Mouse (Mus musculus) midbrain, embryonic 13.5 days (tissue): ENCODE results near the gene Vdr. TPM values are rescaled to one million over a fixed set of nuclear protein-coding genes. Genes with fewer than 3 reads are reported as not detected.

Experiments used
- ATAC-seq: fragments of 200-750 bp; cut with Nextera tagmentation; 2 replicates; pipeline ENCODE4 v1.8.0; 2017; ENCODE audit warnings: mild to moderate bottlenecking, moderate TSS enrichment, moderate library complexity
- H3K27ac ChIP-seq: fragments of 300-500 bp; sonication (generic); 2 replicates; pipeline ENCODE4 v1.5.1; 2015; ENCODE audit warnings: inconsistent platforms, mild to moderate bottlenecking, moderate library complexity
- H3K27me3 ChIP-seq: fragments of 300-500 bp; sonication (generic); 2 replicates; pipeline ENCODE4 v1.6.1; 2015; ENCODE audit warnings: mild to moderate bottlenecking, inconsistent platforms
- H3K36me3 ChIP-seq: fragments of 300-500 bp; sonication (generic); 2 replicates; pipeline ENCODE4 v1.6.1; 2015; ENCODE audit warnings: mild to moderate bottlenecking, inconsistent platforms
- H3K4me1 ChIP-seq: fragments of 300-500 bp; sonication (generic); replicated peaks from 2 replicates; pipeline ENCODE4 v1.6.1; 2015; ENCODE audit warnings: inconsistent platforms
- H3K4me2 ChIP-seq: fragments of 300-500 bp; sonication (generic); replicated peaks from 2 replicates; pipeline ENCODE4 v1.6.1; 2015; ENCODE audit warnings: moderate library complexity, mild to moderate bottlenecking, inconsistent platforms
- H3K4me3 ChIP-seq: fragments of 300-500 bp; sonication (generic); replicated peaks from 2 replicates; pipeline ENCODE4 v1.5.1; 2015; ENCODE audit warnings: mild to moderate bottlenecking, inconsistent platforms
- H3K9ac ChIP-seq: fragments of 300-500 bp; sonication (generic); replicated peaks from 2 replicates; pipeline ENCODE4 v1.6.1; 2015; ENCODE audit warnings: mild to moderate bottlenecking, inconsistent platforms
- H3K9me3 ChIP-seq: fragments of 300-500 bp; sonication (generic); 2 replicates; pipeline ENCODE4 v1.6.1; 2016; ENCODE audit warnings: mild to moderate bottlenecking, inconsistent platforms
- WGBS: fragments of 180-500 bp; shearing (Covaris S2); methylation state at CpG from one replicate; pipeline ENCODE4 v1.1.7; 2015; 5-methylcytosine and 5-hydroxymethylcytosine counted together
- polyA plus RNA-seq: library from polyadenylated mRNA; unstranded; fragments of >200 nt; fragmentation: Nextera tagmentation; extraction: Ambion mirVana; gene quantifications from 2 replicates; pipeline ENCODE4 v1.2.1, GENCODE M21; 2015

Gene Vdr
- polyA plus RNA-seq, 1 experiment from 2014 or later, result not detected

- H3K4me1 ChIP-seq, result no peaks in the 10 kb centered on the region
- H3K4me3 ChIP-seq, result no peak overlapping the region
- H3K27me3 ChIP-seq, result no peaks in the 10 kb centered on the region
- ATAC-seq, result no peak
- H3K9ac ChIP-seq, result no peak overlapping the region
- H3K9me3 ChIP-seq, result no peaks in the 10 kb centered on the region
- H3K4me2 ChIP-seq, result no peak overlapping the region
- 86% methylated on average over 16 of the region's 16 CpGs for WGBS
- H3K36me3 ChIP-seq, result no peaks in the 10 kb centered on the region
- no peak overlapping the region for H3K27ac ChIP-seq
Measured at GRCm38 (mm10) chr15:97896861-97897654, 13.4 kb downstream of the Vdr start.

GRCm38 (mm10) chr15:97896347-97896746, 14.1 kb downstream of the Vdr start:
- no peaks in the 10 kb centered on the region for H3K27me3 ChIP-seq
- no peak overlapping the region for H3K27ac ChIP-seq
- no peaks in the 10 kb centered on the region for H3K9me3 ChIP-seq
- H3K36me3 ChIP-seq, result no peaks in the 10 kb centered on the region
- H3K9ac ChIP-seq, result no peak overlapping the region
- no peak overlapping the region for H3K4me2 ChIP-seq
- 72% methylated on average over 9 of the region's 9 CpGs for WGBS
- no peaks in the 10 kb centered on the region for H3K4me1 ChIP-seq
- H3K4me3 ChIP-seq, result no peak overlapping the region
- ATAC-seq, result no peak

- H3K9me3 ChIP-seq, result no peaks in the 10 kb centered on the region
- WGBS, result 80% methylated on average over 12 of the region's 12 CpGs
- no peak overlapping the region for H3K4me3 ChIP-seq
- H3K36me3 ChIP-seq, result no peaks in the 10 kb centered on the region
- no peaks in the 10 kb centered on the region for H3K4me1 ChIP-seq
- H3K27ac ChIP-seq, result no peak overlapping the region
- H3K27me3 ChIP-seq, result no peaks in the 10 kb centered on the region
- no peak overlapping the region for H3K9ac ChIP-seq
- no peak overlapping the region for H3K4me2 ChIP-seq
- no peak for ATAC-seq
Measured at GRCm38 (mm10) chr15:97895847-97896246, 14.6 kb downstream of the Vdr start.

DNA sequence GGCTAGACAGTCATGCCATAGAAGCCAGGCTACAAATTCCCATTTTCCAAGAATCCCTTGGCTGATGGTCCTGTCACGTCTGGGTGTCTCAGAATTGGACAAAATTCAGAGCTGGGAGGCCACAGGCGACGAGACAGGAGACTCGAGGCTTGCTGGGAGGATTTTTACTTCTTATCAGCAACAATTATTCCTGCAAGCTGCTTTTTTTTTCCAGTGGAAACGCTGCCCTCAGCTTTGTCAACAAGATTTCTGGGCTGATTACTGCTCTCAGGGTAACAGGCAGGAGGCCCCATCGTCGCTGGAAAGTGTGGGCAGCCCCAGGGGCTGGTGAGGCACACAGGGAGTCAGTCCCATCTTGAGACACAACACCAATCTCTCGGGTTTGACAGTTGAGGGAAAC, 17.9 kb downstream of the Vdr start:
- no peaks in the 10 kb centered on the region for H3K9me3 ChIP-seq
- no peaks in the 10 kb centered on the region for H3K36me3 ChIP-seq
- H3K4me1 ChIP-seq, result no peaks in the 10 kb centered on the region
- H3K4me3 ChIP-seq, result no peak overlapping the region
- ATAC-seq, result no peak
- H3K9ac ChIP-seq, result no peak overlapping the region
- no peak overlapping the region for H3K4me2 ChIP-seq
- WGBS, result 67% methylated on average over 8 of the region's 8 CpGs
- H3K27me3 ChIP-seq, result no peaks in the 10 kb centered on the region
- no peak overlapping the region for H3K27ac ChIP-seq

DNA sequence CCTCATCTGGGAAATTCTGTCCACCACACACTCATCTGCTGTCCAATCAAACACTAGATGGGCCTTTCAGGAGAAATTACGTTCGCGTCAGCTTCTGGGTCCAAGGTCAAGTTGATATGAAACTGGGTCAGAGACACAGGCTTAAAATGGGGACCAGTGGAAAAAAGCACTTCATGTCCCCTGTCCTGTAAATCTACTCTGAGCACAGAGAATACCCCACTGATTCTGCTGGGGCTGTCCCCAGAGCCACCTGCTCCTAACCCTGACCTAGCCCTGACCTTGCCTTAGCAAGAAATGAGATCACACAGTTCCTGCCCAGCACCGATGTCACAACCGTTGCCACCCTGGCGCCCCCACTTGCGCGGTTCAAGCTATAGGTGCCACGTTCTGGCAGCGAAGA, 20.0 kb downstream of the Vdr start:
- H3K4me2 ChIP-seq, result no peak overlapping the region
- H3K27me3 ChIP-seq, result no peaks in the 10 kb centered on the region
- H3K9me3 ChIP-seq, result no peaks in the 10 kb centered on the region
- no peaks in the 10 kb centered on the region for H3K36me3 ChIP-seq
- no peaks in the 10 kb centered on the region for H3K4me1 ChIP-seq
- H3K4me3 ChIP-seq, result no peak overlapping the region
- WGBS, result 88% methylated on average over 10 of the region's 10 CpGs
- no peak overlapping the region for H3K9ac ChIP-seq
- no peak for ATAC-seq
- no peak overlapping the region for H3K27ac ChIP-seq

DNA sequence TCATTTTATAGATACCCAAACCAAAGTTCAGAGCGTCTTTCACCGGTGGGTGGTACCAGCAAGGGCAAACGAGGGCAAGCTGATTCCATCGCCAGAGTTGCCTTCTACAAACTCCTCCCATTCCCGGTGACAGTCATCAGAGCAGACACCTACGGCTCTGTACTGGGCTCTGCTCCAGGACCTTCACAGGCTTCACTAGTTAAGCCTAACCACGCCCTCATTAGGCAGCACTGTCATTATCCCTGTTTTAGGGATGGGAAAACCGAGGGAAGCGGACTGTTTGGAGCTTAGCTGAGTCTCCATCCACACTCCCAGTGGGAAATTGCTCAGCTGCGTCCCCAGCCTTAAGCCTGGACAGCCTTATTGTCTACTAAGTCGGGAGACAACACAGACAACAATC, 20.4 kb downstream of the Vdr start:
- Histone ChIP-seq H3K27ac (no peak overlapping the region), H3K9ac (no peak overlapping the region), H3K4me3 (no peak overlapping the region), H3K36me3 (no peaks in the 10 kb centered on the region), H3K27me3 (no peaks in the 10 kb centered on the region), H3K4me1 (no peaks in the 10 kb centered on the region), H3K9me3 (no peaks in the 10 kb centered on the region), H3K4me2 (no peak overlapping the region)
- WGBS, result 57% methylated on average over 11 of the region's 11 CpGs
- no peak for ATAC-seq

GRCm38 (mm10) chr15:97887541-97888016, 22.9 kb downstream of the Vdr start:
- H3K36me3 ChIP-seq, result no peaks in the 10 kb centered on the region
- H3K9me3 ChIP-seq, result no peaks in the 10 kb centered on the region
- no peak overlapping the region for H3K27ac ChIP-seq
- H3K27me3 ChIP-seq, result no peaks in the 10 kb centered on the region
- 89% methylated on average over 10 of the region's 10 CpGs for WGBS
- H3K4me2 ChIP-seq, result no peak overlapping the region
- no peak overlapping the region for H3K4me3 ChIP-seq
- H3K4me1 ChIP-seq, result no peaks in the 10 kb centered on the region
- ATAC-seq, result no peak
- H3K9ac ChIP-seq, result no peak overlapping the region

GRCm38 (mm10) chr15:97881423-97881822, 29.0 kb downstream of the Vdr start:
- no peak for ATAC-seq
- Histone ChIP-seq H3K9ac (no peak overlapping the region), H3K27me3 (no peaks in the 10 kb centered on the region), H3K36me3 (no peaks in the 10 kb centered on the region), H3K4me1 (no peaks in the 10 kb centered on the region), H3K4me3 (no peak overlapping the region), H3K9me3 (no peaks in the 10 kb centered on the region), H3K4me2 (no peak overlapping the region), H3K27ac (no peak overlapping the region)
- 93% methylated on average over 8 of the region's 8 CpGs for WGBS

DNA sequence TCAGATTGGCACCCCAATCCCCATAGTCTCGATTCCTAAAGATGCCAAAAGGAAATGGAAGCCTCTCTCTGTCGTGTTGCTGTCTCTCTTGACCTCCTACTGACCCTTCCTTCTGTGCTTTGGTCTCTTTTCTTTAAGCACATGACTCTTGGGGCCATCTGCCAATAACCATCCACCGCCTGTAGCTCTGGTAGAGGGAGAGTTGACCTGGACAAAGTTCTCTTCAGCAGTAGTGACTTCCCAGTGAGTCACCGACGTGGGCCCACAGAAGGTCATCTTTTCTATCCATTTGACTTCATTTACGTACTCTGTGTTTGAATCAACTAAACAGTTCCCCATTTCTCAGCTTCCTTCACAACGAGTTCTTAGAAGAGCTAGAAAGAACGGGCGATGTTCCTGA, 30.0 kb downstream of the Vdr start:
- H3K27me3 ChIP-seq, result no peaks in the 10 kb centered on the region
- no peaks in the 10 kb centered on the region for H3K4me1 ChIP-seq
- no peaks in the 10 kb centered on the region for H3K36me3 ChIP-seq
- 83% methylated on average over 9 of the region's 9 CpGs for WGBS
- H3K4me2 ChIP-seq, result no peak overlapping the region
- no peak overlapping the region for H3K4me3 ChIP-seq
- H3K9ac ChIP-seq, result no peak overlapping the region
- no peaks in the 10 kb centered on the region for H3K9me3 ChIP-seq
- H3K27ac ChIP-seq, result no peak overlapping the region
- no peak for ATAC-seq

GRCm38 (mm10) chr15:97878696-97879328, 31.6 kb downstream of the Vdr start:
- Histone ChIP-seq H3K4me3 (no peak overlapping the region), H3K9me3 (no peaks in the 10 kb centered on the region), H3K4me1 (no peaks in the 10 kb centered on the region), H3K27ac (no peak overlapping the region), H3K9ac (no peak overlapping the region), H3K4me2 (no peak overlapping the region), H3K36me3 (no peaks in the 10 kb centered on the region), H3K27me3 (no peaks in the 10 kb centered on the region)
- 82% methylated on average over 7 of the region's 7 CpGs for WGBS
- no peak for ATAC-seq

DNA sequence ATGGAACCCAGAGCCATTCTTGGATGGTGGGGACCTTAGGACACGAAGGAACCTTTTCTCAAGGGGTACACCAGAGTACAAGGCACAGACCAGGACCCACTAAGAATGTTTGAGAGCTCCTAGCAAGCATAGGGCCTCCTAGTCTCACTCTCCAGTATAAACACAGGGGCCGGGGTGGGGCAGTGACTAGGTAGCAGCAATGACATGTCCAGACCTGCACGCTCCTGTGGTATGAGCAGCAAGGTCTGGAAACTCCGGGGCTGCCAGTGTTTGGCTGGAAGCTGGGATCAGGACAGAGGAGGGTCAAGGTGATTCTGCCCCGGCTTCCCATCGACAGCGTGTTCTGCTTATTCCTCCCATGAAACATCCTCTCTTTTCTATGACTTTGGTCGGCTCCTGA, 34.6 kb downstream of the Vdr start:
- Histone ChIP-seq H3K9me3 (no peaks in the 10 kb centered on the region), H3K4me1 (no peaks in the 10 kb centered on the region), H3K27me3 (no peaks in the 10 kb centered on the region), H3K36me3 (no peaks in the 10 kb centered on the region), H3K9ac (no peak overlapping the region), H3K4me3 (no peak overlapping the region), H3K4me2 (no peak overlapping the region), H3K27ac (no peak overlapping the region)
- ATAC-seq, result no peak
- WGBS, result 89% methylated on average over 8 of the region's 8 CpGs

- H3K4me2 ChIP-seq, result no peak overlapping the region
- no peaks in the 10 kb centered on the region for H3K4me1 ChIP-seq
- H3K27me3 ChIP-seq, result no peaks in the 10 kb centered on the region
- 83% methylated on average over 9 of the region's 9 CpGs for WGBS
- no peaks in the 10 kb centered on the region for H3K36me3 ChIP-seq
- H3K9ac ChIP-seq, result no peak overlapping the region
- no peak for ATAC-seq
- H3K4me3 ChIP-seq, result no peak overlapping the region
- no peaks in the 10 kb centered on the region for H3K9me3 ChIP-seq
- H3K27ac ChIP-seq, result no peak overlapping the region
Measured at GRCm38 (mm10) chr15:97873717-97874116, 36.7 kb downstream of the Vdr start.
